Mouse (Mus musculus) left cerebral cortex, adult 8-10 months (tissue): Measurements from ENCODE around the gene Mdga2. TPM values are rescaled to one million over a fixed set of nuclear protein-coding genes. Genes with fewer than 3 reads are reported as not detected.

Experiments used
- DNase-seq, 2 experiments: peaks; one replicate each; pipeline ENCODE4 v3.0.0; 2022; ENCODE audit warnings: low spot score in 2 of 2
- total RNA-seq, 4 experiments: library from RNA; stranded (reverse); gene quantifications; 2 replicates each; pipeline ENCODE4 v1.2.4; 2022

The Mdga2 gene
- total RNA-seq, 4 experiments from 2014 or later: 49.7 to 61.5 (median 58.2) TPM

DNA sequence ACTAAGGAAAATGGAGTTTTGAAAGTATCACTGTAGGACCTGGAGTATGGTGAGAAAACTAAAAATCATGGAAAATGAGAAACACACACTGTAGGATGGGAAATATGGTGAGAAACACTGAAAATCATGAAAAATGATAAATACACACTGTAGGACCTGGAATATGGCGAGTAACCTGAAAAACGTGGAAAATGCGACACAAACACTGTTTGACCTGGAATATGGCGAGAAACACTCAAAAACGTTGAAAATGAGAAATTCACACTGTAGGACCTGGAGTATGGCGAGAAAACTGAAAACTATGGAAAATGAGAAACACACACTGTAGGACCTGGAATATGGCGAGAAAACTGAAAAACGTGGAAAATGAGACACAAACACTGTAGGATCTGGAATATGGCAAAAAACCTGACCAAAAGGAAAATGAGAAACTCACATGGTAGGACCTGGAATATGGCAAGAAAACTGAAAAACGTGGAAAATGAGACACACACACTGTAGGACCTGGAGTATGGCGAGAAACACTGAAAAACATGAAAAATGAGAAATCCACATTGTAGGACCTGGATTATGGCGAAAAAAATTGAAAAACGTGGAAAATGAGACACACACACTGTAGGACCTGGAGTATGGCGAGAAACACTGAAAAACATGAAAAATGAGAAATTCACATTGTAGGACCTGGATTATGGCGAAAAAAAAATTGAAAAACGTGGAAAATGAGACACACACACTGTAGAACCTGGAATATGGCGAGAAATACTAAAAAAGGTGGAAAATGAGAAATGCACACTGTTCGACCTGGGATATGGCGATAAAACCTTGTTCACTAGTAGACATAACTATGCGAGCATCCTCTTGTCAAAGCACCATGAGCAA lies 163.0 kb downstream of the Mdga2 start:
- no peak for DNase-seq

DNA sequence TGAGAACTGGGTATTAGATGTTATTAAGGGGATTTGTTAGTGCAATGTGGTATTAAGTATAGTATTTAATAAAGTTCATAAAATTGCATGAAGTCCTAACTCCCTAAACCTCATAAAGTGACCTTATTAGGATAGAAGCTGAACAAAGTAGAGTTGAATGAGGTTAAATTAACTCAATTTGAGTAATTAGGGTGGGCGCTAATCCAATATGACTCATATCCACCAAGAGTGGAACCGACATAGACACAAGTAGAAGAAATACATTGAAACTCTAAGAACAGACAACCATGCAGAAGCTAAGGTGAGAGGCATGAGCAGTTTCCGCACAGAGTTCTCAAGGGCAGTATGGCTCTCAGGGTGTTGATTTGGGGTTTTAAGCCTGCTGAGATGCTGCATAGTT lies 165.7 kb downstream of the Mdga2 start:
- DNase-seq: no peak

DNA sequence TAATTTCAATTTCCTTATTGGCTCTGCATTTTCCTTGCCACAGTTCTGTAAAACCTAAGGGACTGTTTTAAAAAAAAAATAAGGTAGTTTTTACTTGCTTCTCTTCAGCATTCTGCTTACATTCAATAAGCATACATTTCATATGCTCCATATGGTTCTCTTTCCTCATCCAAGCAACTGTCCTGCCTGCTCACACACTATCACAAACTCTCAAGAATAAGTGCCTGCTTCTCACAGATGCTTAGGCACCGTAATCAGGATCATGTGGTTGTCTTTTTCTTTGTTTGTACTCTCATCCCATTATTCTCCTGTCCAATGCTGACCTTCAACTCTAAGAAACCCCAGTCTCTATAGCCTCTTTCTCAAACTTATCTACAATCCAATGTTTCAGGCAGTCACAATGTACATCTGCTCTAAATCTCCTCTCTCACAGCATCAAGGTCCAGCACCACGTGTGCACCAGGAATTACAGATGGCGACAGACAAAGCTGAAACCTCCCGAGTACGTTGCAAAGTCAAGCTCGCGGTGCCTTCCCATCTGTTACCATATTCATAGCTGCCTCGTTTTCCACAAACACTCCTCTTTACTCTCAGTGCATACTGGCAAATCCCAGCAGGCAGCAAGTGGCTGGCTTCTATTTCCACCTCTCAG lies 177.1 kb downstream of the Mdga2 start:
- peak in 1 of 2 experiments; percentile 12 for DNase-seq

DNA sequence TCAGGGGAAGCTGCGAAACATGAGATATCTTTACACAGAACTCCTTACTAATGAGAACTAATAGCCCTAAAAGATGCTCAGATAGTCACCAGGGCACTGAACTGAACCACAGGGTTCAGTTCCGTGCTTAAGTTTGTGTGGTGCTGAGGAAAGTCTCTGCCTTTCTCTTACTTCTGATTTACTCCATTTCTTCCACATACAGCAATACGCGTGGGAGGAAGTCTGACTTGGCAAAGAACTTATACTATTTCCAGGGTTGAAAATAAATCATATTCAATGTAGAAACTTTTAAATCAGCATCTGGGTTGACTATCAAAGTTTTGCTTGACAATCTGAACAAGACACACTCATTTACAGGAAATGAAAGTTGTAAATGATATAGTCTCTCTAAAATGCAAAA lies 180.5 kb downstream of the Mdga2 start:
- no peak for DNase-seq

DNA sequence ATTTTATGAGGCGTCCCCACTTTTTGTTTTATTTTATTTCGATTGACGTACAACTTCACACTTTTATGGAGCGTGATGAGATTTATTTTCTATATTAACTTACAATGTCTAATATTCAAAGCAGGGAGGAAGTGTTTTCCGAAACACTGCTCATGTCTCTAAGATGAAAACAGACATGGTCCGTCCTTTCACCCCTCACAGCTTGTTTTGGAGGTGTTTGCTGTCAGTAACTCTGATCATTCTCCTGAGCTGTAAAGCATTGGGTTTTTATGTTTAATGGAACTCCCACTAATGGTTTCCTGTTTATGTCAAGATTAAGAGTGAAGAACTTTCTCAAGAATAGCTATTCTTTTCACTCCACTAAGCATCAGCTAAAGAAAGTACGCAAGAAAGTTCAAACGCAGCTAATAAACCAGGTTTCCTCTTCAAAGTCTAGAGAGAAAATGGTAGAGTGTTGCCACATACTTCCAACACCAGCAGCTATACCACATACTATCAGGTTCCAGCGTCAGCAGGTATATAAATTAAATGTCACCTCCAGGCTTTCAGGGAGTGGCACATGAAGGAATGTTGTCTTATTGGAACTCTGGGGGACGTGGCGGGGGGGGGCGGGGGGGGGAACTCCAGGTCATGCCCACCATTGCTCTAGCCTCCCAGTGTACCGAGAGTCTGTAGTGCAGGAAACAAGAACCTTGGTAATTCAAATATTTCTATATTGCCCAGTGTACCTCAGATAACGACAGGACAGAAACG lies 186.7 kb downstream of the Mdga2 start:
- no peak for DNase-seq

DNA sequence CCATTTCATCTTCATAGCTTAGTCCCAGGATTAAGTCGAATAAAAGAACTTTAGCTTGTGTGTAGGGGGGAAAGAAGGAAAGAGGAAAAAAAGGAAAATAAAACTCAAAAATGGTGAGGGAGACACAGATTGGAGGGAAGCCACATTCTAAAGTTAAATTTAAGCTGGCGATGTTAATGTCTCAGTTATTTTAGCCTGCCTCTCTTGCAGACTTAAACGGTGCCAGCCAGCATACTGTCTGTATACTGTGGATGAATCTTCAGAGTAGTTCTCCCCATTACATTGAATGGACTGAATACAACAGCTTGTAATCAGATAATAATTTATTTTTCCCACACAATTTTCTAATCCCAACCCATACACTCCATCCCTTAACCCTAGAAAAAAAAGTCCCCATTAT lies 205.2 kb downstream of the Mdga2 start:
- DNase-seq: no peak

DNA sequence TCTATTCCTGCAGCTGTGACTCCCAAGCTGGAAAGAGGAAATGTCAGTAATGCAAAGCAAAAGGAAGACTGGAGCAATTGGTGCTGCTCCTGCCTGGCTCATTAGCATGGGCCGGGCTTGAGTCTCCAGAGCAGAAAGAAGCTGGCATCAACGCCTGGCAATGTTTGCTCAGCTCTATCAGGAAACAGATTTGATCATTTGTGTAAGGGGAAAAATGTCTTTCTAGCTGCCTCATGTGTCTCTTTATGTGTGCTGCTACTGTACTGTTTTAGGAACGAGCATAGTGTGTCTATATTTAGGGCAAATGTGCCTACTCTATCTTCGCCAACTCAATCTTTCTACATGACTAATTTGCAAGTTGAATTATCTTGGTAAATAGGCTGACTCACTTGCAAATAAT lies 211.0 kb downstream of the Mdga2 start:
- peak; percentile 22 to 57 for DNase-seq

DNA sequence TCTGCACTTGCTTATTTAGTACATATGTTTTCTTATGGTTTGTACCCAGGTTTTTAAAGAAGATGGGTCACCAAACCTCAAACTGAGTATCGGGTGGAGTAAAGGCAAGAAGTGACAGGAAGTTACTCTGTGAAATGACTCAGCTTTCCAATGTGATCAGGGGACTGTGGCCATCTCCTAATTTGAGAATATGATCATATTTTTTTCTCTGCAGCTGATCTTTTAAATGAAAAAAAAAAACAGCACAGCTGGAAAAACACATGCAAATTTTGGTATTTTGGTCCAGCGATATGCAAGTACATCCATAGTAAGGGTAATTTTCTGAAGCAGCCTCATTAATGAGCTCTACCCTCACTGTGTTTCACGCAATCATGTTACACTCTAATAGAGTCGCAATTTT lies 212.0 kb downstream of the Mdga2 start:
- DNase-seq: no peak

DNA sequence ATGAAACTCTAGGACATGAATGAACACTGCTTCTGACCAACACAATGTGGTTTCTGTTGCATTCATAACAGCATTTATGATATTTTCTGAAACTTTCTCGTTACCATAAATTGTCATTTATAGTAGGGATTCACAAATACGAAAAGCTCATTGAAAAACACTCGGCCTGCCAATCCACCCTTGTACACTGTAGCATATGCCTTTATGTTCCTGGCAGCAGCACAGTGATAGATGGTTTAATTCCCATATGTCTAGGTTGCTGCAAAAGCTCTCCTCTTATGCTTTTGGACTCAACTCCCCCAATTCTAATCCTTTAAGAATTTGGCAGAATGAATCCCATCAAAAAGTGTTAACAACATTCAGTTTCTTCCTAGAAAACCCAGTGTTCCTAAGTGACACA lies 213.2 kb downstream of the Mdga2 start:
- no peak for DNase-seq

DNA sequence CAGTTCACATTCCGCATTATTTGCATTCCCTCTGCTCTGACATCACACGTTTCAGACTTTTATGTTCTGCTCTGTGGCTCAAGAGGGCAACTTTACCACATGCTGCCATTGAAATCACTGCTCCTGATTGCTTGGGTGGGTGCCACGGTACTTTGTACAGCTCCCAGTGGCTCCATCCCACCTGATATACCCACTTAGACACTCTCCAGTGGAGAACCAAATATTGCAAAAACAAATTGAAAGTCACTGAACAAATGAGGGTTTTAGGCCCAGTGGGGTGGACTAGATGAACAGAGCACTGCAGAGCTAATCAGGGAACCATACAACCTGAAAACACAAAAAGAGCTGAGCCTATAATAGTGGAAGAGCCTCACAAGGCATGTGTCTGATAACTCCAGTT lies 268.2 kb downstream of the Mdga2 start:
- DNase-seq: no peak

DNA sequence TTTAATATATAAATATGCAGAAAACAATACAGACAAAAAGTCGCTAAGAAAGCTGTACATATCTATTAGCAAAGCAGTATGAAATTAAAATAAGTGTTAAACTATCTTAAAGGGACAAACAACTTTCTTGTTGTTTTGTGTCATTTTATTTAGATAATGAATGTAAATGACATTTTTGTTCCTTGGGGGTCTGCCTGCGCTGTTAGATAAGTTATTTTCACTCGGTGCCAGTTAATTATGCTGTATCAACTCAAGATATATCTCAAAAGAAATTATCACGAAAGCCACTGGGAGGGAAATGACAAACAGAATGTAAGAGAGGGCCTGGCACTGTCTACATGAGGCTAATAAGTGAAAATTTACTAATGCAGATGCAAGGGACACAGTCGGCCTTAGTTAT lies 306.6 kb downstream of the Mdga2 start:
- DNase-seq: no peak

DNA sequence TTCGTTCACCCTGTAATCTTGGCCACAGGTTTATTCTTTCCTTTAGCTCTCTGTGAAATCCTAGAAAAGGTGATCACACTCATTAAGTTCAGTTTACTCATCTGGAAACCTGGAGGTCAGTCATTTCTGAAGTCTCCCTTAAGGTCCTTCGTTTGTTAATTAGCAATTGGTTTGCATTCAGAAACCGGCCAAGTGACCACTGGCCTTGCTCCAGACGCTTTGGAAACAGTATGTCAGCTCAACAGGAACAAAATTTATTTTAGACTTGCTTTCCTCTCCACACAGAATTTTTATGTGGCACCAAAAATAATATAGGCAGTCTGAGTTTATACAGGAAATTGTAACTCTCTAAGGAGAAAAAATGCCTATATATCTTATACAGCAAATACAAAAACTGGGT lies 323.0 kb downstream of the Mdga2 start:
- DNase-seq: no peak

DNA sequence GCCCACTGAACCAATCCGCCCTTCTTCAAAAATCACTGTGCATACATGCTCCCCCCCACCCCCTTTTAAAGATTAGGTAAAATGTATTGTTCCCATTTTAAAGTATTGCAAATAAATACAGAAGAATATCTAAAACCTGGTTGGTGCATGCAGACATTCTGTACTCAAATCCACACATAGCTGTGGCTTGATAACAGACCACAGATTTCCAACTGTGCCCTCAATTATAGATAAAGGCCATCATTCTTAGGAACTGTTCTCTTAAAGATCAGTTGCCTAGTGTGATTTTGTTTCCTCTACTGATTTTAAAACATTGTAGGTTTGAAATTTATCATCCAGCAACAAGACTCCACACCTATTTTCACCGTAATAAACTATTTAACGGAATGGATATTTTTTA lies 325.6 kb downstream of the Mdga2 start:
- DNase-seq: no peak

DNA sequence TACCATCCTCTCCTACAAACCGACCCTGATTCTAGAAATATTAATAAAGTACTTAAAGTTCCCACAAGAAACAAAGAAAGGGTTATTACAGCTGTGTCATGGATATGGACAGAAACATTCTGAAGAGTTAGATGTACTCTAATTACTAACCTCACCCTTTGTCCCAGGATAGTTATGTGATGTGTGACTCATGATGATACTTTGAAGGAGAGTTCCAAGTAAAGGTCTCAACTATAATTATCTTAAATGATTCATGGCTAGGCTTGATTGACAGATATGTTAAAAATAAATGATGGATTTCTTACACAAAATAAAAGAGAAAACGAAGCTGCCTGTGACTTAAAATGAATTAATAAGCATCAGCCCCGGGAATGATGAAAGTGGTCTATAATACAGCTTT lies 332.1 kb downstream of the Mdga2 start:
- no peak for DNase-seq

DNA sequence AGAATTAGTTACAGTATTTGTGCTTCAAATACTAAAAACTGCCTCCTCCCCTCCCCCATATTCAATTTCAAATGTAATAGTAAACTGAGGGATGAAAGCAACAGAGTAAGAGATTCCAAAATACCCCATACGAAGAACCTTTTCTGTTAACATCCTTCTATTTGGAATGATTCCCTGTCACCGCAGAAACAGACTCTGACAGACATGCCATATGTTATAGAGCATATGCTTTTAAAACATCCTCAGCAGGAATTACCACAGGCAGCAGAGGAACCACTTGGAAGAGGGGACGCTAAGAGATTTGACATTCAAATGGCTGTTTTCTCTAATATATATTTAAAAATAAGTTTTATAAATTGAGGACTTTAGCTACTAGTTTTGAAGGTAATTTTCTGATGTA lies 333.1 kb downstream of the Mdga2 start:
- no peak for DNase-seq

DNA sequence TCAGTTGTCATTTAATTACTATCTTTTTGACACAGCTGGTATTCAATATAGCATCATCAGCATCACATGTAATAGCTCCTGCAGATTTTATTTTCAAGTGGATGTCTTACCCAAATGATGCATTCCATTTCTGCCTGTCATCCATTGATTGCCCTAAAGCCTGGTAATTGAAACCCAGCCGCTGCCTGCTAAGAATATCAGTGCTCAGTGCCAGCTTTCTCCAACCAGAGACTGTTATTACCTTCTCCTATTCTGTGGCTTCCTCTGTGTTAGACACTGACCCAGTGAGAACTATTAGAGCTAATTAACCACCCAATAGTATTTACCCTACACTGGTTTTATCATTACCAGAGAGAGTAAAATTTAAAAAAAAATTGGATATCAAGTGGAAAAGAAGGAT lies 333.7 kb downstream of the Mdga2 start:
- DNase-seq: no peak

DNA sequence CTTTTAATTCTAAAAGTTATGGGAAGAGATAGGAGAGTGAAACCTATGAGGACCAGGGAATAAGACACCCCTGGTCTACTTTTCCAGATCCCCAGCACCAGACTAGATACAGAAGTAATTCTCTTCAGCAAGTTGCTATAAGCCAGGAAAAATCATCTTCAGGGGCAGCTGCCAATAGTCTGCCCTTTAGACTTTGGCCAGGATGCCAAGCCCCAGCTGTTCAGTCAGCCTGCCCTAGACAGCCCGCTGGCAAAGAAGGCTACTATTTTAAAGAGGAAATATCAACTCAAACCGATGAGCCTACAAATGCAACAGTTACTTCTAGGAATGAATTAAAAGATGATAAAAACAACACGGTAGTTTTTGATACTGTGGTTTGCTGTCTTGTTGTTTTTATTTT lies 356.1 kb downstream of the Mdga2 start:
- no peak for DNase-seq

DNA sequence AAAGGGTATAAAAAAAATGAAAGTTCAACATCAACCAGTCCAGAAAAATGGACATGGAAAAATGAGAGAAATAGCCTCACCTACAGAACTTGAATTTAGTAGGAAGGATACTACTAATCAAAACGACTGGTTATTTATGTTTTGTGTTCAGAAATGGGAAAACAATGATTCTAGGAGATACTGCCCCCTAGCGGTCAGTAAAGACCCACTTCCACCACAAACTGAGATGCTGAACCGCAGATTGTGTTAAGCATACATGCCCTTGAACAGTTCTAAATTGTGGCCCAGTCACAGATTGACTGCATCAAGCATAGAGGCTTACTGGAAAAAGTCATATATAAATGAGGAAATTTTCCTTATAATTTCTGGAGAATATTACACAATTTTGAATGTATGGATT lies 369.2 kb downstream of the Mdga2 start:
- no peak for DNase-seq

DNA sequence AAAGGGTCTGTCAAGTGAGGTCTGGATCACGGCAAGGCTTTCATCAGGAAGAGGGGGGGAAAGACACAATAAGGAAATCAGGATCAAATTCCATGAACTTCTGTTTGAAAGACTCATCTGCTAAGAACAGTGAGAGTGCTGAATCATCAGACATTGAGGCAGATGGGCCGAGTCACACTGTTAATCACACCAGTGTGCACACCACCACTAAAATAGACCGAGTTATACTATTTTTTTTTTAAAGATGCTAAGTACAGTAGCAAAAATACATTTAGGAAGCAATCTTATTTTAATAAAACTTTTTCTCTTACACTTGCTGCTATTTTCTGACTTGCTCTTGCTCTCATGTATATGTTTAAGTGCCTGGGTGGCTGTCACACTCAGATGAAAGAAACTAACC lies 382.0 kb downstream of the Mdga2 start:
- no peak for DNase-seq

DNA sequence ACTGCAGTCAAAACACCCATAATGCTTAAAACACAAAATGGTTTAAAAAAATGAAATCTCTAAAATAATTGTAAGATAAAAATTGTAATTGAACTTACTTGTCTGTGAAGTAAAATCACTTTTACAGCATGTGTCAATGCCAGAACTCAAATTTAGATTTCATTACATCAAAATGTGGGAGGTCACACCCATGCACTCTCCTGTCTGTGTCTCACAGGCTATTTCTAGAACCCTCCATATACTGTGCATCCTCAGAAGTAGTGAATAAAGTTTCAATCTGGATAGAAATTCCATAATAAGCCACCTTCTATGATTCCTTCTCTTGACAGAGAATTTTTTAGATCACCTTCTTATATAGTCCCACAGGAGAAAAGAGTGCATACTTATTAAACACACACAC lies 466.7 kb downstream of the Mdga2 start:
- DNase-seq: no peak

DNA sequence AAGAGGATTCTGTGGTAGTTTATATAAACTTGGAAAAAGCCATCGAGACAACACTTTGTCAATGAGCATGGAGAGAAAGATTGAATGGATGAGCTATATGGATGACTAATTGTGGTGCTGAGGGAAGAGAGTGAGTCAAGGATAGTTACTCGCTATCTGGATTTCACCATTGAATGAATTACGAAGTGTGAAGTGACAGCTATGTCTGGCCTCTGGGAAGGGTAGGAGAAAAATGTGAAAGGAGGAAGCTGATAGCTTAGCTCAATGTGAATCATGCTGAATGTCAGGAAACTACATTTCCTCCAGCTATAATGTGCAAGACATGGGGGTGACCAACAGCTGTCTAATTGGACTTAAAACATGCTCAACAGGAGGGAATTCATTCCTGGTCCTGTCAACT lies 487.8 kb downstream of the Mdga2 start:
- no peak for DNase-seq

DNA sequence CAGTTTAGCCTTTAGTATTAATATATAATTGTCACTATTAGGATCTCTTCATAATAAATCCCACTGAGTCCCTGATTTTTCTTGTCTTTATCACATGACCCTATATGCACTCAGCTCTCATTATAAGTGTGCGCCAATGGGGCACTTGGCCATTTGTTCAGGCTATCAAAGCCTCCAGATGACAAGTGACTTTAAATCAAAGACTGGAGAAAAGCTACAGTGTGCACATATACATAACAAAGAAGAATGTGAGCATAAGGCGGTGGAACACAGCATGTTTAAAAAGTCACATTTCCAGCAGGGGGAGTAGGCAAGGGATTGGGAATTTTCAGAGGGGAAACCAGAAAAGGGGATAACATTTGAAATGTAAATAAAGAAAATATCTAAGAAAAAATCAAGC lies 497.9 kb downstream of the Mdga2 start:
- no peak for DNase-seq
